In the genomic region with DNA sequence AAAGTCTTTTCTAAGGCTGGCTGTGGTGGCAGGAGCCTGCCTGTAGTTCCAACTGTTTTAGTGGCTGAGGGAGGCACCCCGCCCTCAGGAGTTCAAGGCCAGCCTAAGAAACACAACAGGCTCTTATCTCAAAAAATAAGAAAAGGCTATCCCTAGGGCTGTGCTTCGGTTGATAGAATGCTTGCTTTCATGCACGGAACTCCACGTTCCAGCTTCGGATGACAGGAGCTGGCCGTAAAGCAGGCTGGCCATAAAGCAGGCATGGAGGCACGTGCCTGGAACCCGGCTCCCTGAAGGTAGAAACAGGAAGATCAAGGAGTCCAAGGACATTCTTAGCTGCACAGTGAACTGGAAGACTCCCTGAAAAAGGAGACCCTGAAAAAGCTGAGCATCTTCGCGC, we compare ENCODE assay signal across 13 mouse cellular contexts. TPM values are rescaled to one million over a fixed set of nuclear protein-coding genes. Genes with fewer than 3 reads are reported as not detected.
DNase-seq lines count a peak whose midpoint lies in the region; ATAC-seq and TF ChIP-seq lines count a peak whose summit lies in the region.
"Had no signal": no experiment of that assay in that cellular context is flagged by ENCODE, and none has a peak within 500 bp of the region (broad histone marks: within the 10 kb centered on the region; RNA-seq: fewer than 3 reads in every experiment).

No protein-coding gene starts in this region.

- WGBS in hindbrain, postnatal 0 days: 76% methylated on average over 10 of the region's 10 CpGs
- 76% methylated on average over 10 of the region's 10 CpGs for WGBS in hindbrain, embryonic 10.5 days
- 46% methylated on average over 10 of the region's 10 CpGs for WGBS in intestine, postnatal 0 days
- 67% methylated on average over 10 of the region's 10 CpGs for WGBS in liver, embryonic 12.5 days (ENCODE audit: insufficient replicate concordance)

- H3K9ac ChIP-seq in hindbrain, postnatal 0 days (replicated peaks; ENCODE audit: low read length): no peak overlapping the region
- H3K9ac ChIP-seq in intestine, postnatal 0 days (ENCODE audit: low read depth, low read length): no peak overlapping the region; the same call in 1 of the 2 replicates
- no peak overlapping the region for H3K9ac ChIP-seq in liver, embryonic 12.5 days

- H3K4me2 ChIP-seq in hindbrain, postnatal 0 days (ENCODE audit: low read depth, low read length): no peak overlapping the region
- H3K4me2 ChIP-seq in intestine, postnatal 0 days (replicated peaks; ENCODE audit: low read depth): peak overlapping the region; percentile 84
- no peak overlapping the region for H3K4me2 ChIP-seq in liver, embryonic 12.5 days

- 0 out of 2 replicates have a peak overlapping the region, but pooled peaks have one; percentile 85 for H3K27ac ChIP-seq in hindbrain, postnatal 0 days
- no peak overlapping the region for H3K27ac ChIP-seq in hindbrain, embryonic 10.5 days
- H3K27ac ChIP-seq in intestine, postnatal 0 days (ENCODE audit: low read depth, low read length): peak overlapping the region; percentile 83
- H3K27ac ChIP-seq in liver, embryonic 12.5 days: peak overlapping the region; percentile 73

- H3K9me3 ChIP-seq in hindbrain, postnatal 0 days (ENCODE audit: low read length): no peaks in the 10 kb centered on the region
- H3K9me3 ChIP-seq in hindbrain, embryonic 10.5 days: no peaks in the 10 kb centered on the region
- no peaks in the 10 kb centered on the region for H3K9me3 ChIP-seq in intestine, postnatal 0 days (ENCODE audit: control insufficient read depth)
- no peaks in the 10 kb centered on the region for H3K9me3 ChIP-seq in liver, embryonic 12.5 days (replicated peaks)

- peaks cover 60% of the 10 kb centered on the region for H3K4me1 ChIP-seq in hindbrain, postnatal 0 days (ENCODE audit: insufficient read depth, low read length)
- H3K4me1 ChIP-seq in hindbrain, embryonic 10.5 days (replicated peaks): peaks cover 96% of the 10 kb centered on the region
- peaks cover 39% of the 10 kb centered on the region for H3K4me1 ChIP-seq in intestine, postnatal 0 days (replicated peaks; ENCODE audit: control insufficient read depth, insufficient read depth, low read length)
- peaks cover 99% of the 10 kb centered on the region for H3K4me1 ChIP-seq in liver, embryonic 12.5 days

- DNase-seq in cerebellum, adult 9-10 months: peak; percentile 25
- DNase-seq in cerebellum, adult 18-20 months: no peak
- no peak for DNase-seq in hindbrain, postnatal 0 days (ENCODE audit: low spot score)
- DNase-seq in hindbrain, embryonic 10.5 days (ENCODE audit: low spot score): no peak
- no peak for DNase-seq in spleen, postnatal 4 days (ENCODE audit: low spot score in 2 of 2)
- no peak for DNase-seq in embryo, embryonic 10 days (ENCODE audit: low spot score)
- DNase-seq: lung, postnatal 14 days; retina, postnatal 1 day had no signal

- no peak for TF ChIP-seq CTCF in hindbrain, postnatal 0 days (IDR thresholded peaks at IDR 0.05; ENCODE audit: low read depth)
- TF ChIP-seq CTCF in intestine, postnatal 0 days (IDR thresholded peaks at IDR 0.05; ENCODE audit: low read depth): no peak

- no peak overlapping the region for H3K4me3 ChIP-seq in hindbrain, postnatal 0 days (ENCODE audit: low read length)
- no peak overlapping the region for H3K4me3 ChIP-seq in hindbrain, embryonic 10.5 days
- no peak overlapping the region for H3K4me3 ChIP-seq in intestine, postnatal 0 days (ENCODE audit: low read depth, low read length)
- H3K4me3 ChIP-seq in liver, embryonic 12.5 days: no peak overlapping the region

- H3K36me3 ChIP-seq in hindbrain, postnatal 0 days (ENCODE audit: insufficient read depth, low read length): no peaks in the 10 kb centered on the region
- 0 out of 2 replicates have a peak, but pooled peaks cover 2% of the 10 kb centered on the region for H3K36me3 ChIP-seq in hindbrain, embryonic 10.5 days
- no peaks in the 10 kb centered on the region; the same call in 1 of the 2 replicates for H3K36me3 ChIP-seq in intestine, postnatal 0 days (ENCODE audit: control insufficient read depth, insufficient read depth)
- no peaks in the 10 kb centered on the region for H3K36me3 ChIP-seq in liver, embryonic 12.5 days

- H3K27me3 ChIP-seq in hindbrain, postnatal 0 days (ENCODE audit: insufficient read depth, low read length): no peaks in the 10 kb centered on the region
- H3K27me3 ChIP-seq in hindbrain, embryonic 10.5 days (ENCODE audit: insufficient read depth, poor library complexity, severe bottlenecking): 0 out of 2 replicates have a peak, but pooled peaks cover under 1% of the 10 kb centered on the region
- H3K27me3 ChIP-seq in intestine, postnatal 0 days (replicated peaks; ENCODE audit: control insufficient read depth, insufficient read depth, low read length): no peaks in the 10 kb centered on the region
- H3K27me3 ChIP-seq in liver, embryonic 12.5 days (replicated peaks): peaks cover 5% of the 10 kb centered on the region; the same call in 1 of the 2 replicates

- no peak for ATAC-seq in hindbrain, postnatal 0 days
- no peak for ATAC-seq in intestine, postnatal 0 days
- no peak for ATAC-seq in liver, embryonic 12.5 days

RNA-seq across cellular contexts. Expression of gene Bcl9l, which starts 8.7 kb away (rescaled TPM):
- total RNA-seq in hindbrain, postnatal 0 days (2014; rRNA removed): 32.7 and 44.5 TPM in 2 replicates
- 7.8 and 8.4 TPM in 2 replicates for polyA plus RNA-seq in hindbrain, postnatal 0 days (2015; fragmentation: Nextera tagmentation; extraction: Ambion mirVana)
- 4.6 and 7.3 TPM in 2 replicates for polyA plus RNA-seq in hindbrain, embryonic 10.5 days (2016; fragmentation: Nextera tagmentation; extraction: Ambion mirVana)
- polyA plus RNA-seq in intestine, postnatal 0 days (2015; fragmentation: Nextera tagmentation; extraction: Ambion mirVana): 4.8 and 4.9 TPM in 2 replicates
- 2.5 and 2.7 TPM in 2 replicates for polyA plus RNA-seq in liver, embryonic 12.5 days (2016; fragmentation: Nextera tagmentation; extraction: Ambion mirVana)

RNA-seq across cellular contexts. Expression of gene Upk2, which starts 36.6 kb away (rescaled TPM):
- total RNA-seq in hindbrain, postnatal 0 days (2014; rRNA removed): not detected in 2 replicates
- polyA plus RNA-seq in hindbrain, postnatal 0 days (2015; fragmentation: Nextera tagmentation; extraction: Ambion mirVana): not detected in 2 replicates
- 0.14 TPM in 1 of 2 replicates, not detected in the other for polyA plus RNA-seq in hindbrain, embryonic 10.5 days (2016; fragmentation: Nextera tagmentation; extraction: Ambion mirVana)
- polyA plus RNA-seq in intestine, postnatal 0 days (2015; fragmentation: Nextera tagmentation; extraction: Ambion mirVana): not detected in 2 replicates
- polyA plus RNA-seq in liver, embryonic 12.5 days (2016; fragmentation: Nextera tagmentation; extraction: Ambion mirVana): not detected in 2 replicates
- total RNA-seq: heart, postnatal 10 days had no signal

RNA-seq across cellular contexts. Expression of gene Foxr1, which starts 50.4 kb away (rescaled TPM):
- not detected in 2 replicates for total RNA-seq in hindbrain, postnatal 0 days (2014; rRNA removed)
- polyA plus RNA-seq in hindbrain, postnatal 0 days (2015; fragmentation: Nextera tagmentation; extraction: Ambion mirVana): not detected in 2 replicates
- not detected in 2 replicates for polyA plus RNA-seq in hindbrain, embryonic 10.5 days (2016; fragmentation: Nextera tagmentation; extraction: Ambion mirVana)
- polyA plus RNA-seq in intestine, postnatal 0 days (2015; fragmentation: Nextera tagmentation; extraction: Ambion mirVana): not detected in 2 replicates
- not detected in 2 replicates for polyA plus RNA-seq in liver, embryonic 12.5 days (2016; fragmentation: Nextera tagmentation; extraction: Ambion mirVana)
- total RNA-seq: heart, postnatal 10 days had no signal
- polyA plus RNA-seq: C2C12; embryonic facial prominence, embryonic 14.5 days had no signal
